Mouse (Mus musculus) adrenal gland, postnatal 14 days (tissue): ENCODE results near the gene Cobl. TPM values are rescaled to one million over a fixed set of nuclear protein-coding genes. Genes with fewer than 3 reads are reported as not detected.

Experiments
- DNase-seq: peaks from one replicate; pipeline ENCODE4 v3.0.0; 2021; ENCODE audit warnings: mixed read lengths
- total RNA-seq: library from RNA; stranded (reverse); gene quantifications from 2 replicates; pipeline ENCODE4 v1.2.3, GENCODE M21; 2021

Gene Cobl
- total RNA-seq, 1 experiment from 2014 or later: 4.1 TPM

GRCm38 (mm10) chr11:12382991-12383390, 81.8 kb downstream of the Cobl start:
- peak; percentile 18 for DNase-seq

- no peak for DNase-seq
Observed at GRCm38 (mm10) chr11:12381096-12381495, 83.7 kb downstream of the Cobl start.

GRCm38 (mm10) chr11:12376628-12377027, 88.1 kb downstream of the Cobl start:
- DNase-seq: no peak

DNA sequence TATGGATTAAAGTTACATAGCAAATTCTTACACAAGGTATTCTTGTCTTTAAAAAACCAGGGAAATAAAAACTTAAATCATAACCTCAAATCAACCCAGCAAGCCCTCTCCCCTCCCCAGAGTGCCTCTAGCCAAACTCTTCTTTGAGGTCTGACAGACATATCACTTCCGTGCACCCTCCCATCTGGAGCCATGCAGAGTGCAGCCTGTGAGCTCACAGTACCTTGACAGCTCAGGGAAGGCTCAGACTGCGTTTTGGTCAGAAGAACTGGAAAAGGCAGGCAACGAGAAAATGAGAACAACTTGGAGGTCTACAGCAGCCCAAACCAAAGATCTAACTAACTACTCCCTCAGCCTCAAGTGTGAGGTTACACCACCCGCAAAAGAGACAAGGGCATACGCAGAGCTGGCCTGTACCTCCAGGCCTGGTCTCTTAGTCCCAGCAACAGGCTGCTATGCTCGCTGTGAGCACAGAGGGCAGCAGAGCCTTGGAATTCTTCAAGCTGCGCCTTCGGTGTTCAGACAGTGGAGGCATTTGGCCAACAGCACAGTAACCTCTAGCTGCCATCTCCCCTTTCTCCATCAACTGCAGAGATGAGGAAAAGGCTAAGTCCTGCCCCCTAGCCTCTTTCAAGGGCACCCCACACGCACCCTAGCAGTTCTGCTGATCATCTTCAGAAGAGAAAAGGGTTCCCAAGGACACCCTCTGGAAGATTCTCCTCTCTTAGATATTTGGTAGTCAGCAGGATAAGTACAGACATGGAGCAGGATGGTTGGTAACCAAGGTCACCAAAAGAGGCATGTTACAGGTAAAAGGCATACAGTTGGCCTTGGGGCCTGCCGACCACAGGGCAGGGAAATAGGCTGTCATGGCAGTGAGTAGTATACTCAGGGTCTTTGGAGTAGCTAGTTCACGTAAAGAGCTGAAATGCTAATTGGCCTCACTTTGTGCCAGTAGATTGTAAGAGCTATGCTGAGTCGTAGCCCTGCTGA, 91.4 kb downstream of the Cobl start:
- DNase-seq: peak; percentile 82

DNA sequence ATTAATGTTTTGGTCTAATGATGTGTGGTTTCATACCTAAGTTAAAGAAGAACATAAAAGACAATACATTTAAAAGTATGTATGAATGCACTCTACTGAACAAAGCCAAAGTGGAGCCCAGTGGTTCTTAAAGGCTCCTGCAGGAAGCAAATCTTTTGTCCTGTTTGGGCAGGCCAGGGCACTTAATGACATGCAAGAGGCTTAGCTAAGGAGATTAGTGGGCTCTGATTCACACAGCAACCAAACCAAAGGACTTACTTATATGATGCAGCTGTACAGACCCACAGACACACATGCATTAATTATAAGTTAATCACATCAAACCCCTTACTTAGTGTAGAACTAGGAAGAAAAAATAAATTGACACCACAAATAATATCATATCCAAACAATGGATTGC, 93.8 kb downstream of the Cobl start:
- no peak for DNase-seq

DNA sequence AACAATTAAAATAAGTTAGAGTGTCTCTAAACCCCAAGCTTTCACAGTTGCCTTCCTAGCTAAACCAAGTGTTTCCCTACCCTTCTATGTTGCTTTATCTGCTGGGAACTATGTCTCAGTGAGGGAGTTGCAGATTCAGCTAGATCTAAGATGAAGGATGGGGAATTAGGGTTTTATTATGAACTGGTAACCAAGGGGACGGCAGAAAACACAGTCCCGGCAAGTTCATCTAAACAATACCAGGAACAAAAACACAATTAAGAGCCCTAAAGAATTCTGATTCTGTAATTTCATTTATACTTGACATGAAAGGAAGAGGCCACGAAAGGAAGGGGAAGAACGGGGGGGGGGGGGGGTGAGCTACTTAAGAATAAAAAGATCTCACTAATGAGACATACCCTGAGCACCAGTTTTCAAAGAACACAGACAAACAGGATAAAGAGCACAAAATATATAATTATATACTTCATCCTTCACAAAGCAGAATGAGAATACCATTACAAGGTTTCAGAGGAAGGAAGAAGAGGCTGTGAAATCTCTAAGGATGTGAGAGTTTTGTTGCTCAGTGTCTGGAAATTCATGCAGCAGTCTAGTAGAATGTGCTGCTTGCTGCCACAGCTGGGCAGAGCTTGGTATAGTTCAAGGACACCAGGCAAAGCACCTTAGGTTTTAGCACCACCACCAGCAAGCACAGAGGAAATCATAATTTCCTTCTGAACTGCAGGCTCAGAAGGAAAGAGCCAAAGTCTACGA, 97.2 kb downstream of the Cobl start:
- no peak for DNase-seq

DNA sequence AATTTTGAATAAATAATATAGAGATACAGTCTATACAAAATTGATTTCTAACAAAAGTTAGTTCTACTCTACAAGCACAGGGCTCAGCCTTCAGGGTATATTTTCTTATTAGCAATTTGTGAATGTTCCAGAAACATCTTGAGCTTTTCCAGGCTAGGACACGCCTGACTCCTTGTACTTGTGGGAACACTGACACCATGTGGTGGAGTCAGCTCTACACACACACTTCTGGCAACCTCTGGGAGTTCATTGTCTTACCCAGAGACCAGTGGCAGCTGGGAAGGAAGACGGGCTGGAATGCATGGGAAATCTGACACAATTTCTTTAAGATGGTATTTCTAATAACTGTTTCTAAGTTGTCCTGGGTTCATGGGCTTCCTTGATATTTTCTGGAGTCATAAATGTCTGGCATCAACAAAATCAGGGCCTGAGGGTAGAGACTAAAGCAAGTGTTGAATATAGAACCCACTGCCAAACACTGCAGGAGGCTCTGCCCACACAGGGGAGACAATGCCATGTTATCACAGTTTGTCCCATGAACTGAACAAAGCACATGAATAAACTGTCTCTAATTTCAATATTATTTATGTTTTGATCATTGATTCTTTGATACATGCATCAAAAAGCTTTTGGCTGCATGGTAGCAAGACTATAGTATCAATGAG, 105.3 kb downstream of the Cobl start:
- peak; percentile 64 for DNase-seq

- no peak for DNase-seq
Observed at GRCm38 (mm10) chr11:12358602-12359001, 106.2 kb downstream of the Cobl start.

DNA sequence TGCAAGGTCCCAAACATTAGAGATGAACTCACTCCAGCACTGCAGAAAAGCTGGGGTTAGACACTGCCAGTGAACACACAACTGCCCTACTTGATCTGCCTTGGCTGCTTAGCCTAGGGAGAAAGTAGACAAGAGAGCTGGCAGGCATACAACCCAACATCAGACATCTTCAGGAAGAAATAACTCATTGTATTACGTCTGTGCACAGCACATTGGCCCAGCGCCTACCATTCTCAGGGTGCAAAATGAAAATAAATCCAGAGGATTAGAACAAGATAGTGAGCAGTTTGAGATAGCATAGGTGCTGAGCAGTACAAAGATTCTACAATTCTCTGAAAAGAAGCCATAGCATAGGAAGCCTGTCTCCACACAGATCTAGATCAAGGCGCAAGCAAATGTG, 109.1 kb downstream of the Cobl start:
- peak; percentile 68 for DNase-seq

DNA sequence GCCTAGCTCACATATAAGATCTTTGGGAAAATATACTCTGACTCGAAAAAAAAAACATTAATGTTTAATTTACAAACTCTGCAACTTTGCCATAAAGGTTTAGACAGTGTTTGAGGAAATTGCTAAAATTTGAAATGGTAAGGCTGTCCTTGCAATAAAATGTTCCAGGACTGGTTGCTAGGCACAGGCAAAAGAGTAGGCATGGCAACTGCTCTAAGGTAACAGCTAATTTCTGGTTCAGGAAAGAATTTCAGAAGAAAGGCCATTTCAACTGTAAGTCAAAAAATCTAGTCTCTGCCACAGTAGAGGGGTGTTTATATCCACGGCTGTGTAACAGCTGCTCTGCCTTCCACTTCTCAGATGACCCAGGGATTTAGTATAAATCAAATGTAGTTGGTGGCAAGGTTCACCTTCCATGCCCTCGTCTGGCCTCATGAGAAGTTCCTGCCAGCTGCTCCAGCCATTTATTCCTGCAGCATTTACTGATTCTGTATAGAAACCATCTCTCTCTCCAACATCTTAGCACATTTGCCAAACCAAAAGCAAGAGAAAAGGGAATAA, 113.7 kb downstream of the Cobl start:
- DNase-seq: no peak

- no peak for DNase-seq
Observed at GRCm38 (mm10) chr11:12350086-12350485, 114.7 kb downstream of the Cobl start.

DNA sequence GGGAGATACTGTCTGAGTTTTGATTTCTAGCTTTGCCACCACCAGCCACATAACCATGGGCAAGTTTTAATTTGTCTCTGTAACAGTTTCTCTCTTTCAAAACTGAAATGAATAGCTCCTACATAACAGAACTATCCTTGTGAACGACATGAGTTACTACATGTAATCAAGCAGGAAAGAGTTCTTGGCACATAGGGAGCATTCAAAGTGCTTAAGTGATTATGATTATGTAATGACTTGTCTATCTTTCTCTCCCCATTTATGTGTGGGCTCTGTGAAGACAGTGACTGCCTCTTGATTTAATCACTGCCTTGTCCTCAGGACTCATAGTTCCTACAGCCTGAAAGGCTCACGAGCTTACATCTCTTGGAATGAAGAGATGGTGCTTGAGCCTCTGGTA, 118.3 kb downstream of the Cobl start:
- no peak for DNase-seq

- DNase-seq: no peak
Observed at GRCm38 (mm10) chr11:12343686-12344085, 121.1 kb downstream of the Cobl start.

DNA sequence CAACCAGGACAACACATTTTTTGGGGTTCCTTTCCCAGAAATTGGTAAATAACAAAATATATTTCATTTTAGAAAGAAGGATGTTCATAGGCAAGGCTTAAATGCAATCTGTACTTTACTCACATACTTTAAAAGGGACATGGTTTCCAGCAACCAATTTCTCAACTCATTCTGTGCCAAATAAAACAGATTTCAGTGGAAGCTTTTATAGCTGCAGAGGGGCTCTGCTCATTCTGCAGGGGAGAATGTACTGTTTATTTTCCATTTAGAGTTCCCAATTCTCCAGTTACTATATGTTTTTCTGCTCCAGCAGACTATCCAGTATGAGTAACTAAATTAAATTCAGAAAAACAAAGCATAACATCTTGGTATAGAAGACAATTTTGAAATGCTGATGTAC, 124.1 kb downstream of the Cobl start:
- DNase-seq: no peak

- peak; percentile 65 for DNase-seq
Observed at GRCm38 (mm10) chr11:12336145-12336544, 128.6 kb downstream of the Cobl start.

DNA sequence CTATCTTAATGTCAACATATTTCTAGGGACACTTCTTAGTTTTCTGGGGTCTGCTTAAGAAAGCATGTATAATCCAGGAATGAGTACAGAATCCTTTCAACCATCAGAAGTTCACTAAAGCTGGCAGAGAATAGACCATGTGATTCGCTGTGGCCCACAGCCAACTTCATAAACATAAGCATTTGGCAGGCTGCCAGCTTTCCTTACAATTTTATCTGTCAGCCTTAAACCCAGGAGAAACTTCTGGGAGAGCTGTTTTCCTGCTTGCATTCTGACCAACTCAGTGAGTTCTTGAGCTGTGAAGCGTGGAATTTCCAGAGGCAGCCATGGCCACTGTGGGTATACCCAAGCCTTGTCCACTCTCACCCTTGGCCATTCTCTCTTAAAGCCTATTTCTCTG, 132.8 kb downstream of the Cobl start:
- DNase-seq: no peak

DNA sequence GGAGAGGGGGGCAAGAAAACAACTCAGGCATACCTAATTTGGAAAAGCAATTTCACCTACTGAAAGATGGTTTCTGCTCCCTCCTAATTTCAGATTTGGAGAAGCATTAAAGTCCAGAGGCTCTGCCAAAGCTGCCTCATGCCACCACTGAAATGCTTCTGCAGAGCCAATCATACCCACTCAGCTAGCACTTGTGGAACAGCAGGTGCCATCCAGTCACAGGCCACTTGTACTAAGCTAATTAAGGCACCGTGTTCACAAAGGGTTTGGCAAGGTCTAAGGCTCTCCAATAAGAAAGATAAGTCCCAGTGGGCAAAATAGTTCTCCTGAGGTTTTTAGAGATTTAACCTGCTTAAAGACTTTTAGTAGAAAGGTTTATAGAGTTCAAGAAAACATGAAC, 143.3 kb downstream of the Cobl start:
- no peak for DNase-seq

GRCm38 (mm10) chr11:12319318-12319717, 145.4 kb downstream of the Cobl start:
- no peak for DNase-seq

GRCm38 (mm10) chr11:12315670-12316069, 149.1 kb downstream of the Cobl start:
- DNase-seq: no peak

DNA sequence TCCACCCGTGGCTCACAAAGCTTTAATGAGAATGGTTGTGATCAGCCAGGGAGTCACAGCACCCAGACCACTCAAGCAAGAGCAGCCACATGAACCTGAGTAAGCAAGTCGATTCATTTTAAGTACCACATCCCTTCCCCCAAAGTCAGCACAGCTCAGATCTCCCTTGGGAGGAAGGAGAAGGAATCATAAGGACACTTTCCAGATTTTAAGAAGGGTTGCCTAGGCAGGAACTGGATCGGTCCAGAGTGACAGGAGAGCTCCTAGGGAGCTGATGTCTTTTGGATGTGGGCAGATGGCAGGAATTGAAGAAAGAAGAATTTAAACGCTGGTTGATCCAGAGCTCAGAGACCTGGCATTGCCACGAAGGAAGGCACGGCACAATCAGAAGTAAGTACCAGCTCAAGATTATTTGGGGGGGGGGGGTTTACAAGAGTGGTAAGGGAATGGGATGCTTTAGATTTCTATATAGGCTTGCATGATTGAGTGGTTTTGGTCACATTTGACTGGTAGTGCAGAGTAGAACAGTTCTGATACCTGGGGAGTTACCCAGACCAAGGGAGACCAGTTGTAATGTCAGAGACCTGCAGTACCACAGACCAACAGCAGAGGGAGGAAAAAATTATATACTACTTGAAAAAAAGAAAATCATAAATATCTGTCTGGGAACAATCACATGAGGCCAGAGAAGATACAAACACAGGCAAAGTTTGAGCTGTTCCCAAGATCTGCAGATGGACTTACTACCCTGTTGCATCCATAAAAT, 150.3 kb downstream of the Cobl start:
- DNase-seq: peak; percentile 55

GRCm38 (mm10) chr11:12311419-12311818, 153.3 kb downstream of the Cobl start:
- DNase-seq: peak; percentile 15
